Mouse (Mus musculus): ENCODE measurements around the gene Capn11. TPM values are rescaled to one million over a fixed set of nuclear protein-coding genes. Genes with fewer than 3 reads are reported as not detected.
"Not testable (repeated sequence)": the region's sequence is repeated elsewhere in the genome, so short reads cannot be mapped to it uniquely, and the experiment has no call there.

The Capn11 gene
- polyA plus RNA-seq, 1 experiment from 2014 or later: 0.33 TPM

- Histone ChIP-seq H3K27ac (replicated peaks) (no peak overlapping the region), H3K27me3 (replicated peaks) (peaks cover 9% of the 10 kb centered on the region; the same call in 1 of the 2 replicates), H3K4me1 (peaks cover 32% of the 10 kb centered on the region), H3K9ac (no peak overlapping the region), H3K4me2 (no peak overlapping the region), H3K9me3 (no peaks in the 10 kb centered on the region), H3K36me3 (no peaks in the 10 kb centered on the region), H3K4me3 (no peak overlapping the region)
- ATAC-seq (ENCODE audit: extremely low read depth, insufficient number of reproducible peaks, low FRiP score, low TSS enrichment): no peak
- 37% methylated on average over 3 of the region's 3 CpGs for WGBS
Measured at GRCm38 (mm10) chr17:45628160-45628559, 31.0 kb downstream of the Capn11 start.

GRCm38 (mm10) chr17:45626577-45627134 lies 32.5 kb downstream of the Capn11 start:
- no peak overlapping the region for H3K27ac ChIP-seq (replicated peaks)
- no peaks in the 10 kb centered on the region for H3K36me3 ChIP-seq
- peaks cover 32% of the 10 kb centered on the region for H3K4me1 ChIP-seq
- H3K9me3 ChIP-seq: no peaks in the 10 kb centered on the region
- peaks cover 9% of the 10 kb centered on the region; the same call in 1 of the 2 replicates for H3K27me3 ChIP-seq (replicated peaks)
- peak overlapping the region; percentile 44 for H3K9ac ChIP-seq
- 24% methylated on average over 15 of the region's 15 CpGs for WGBS
- 0 out of 2 replicates have a peak overlapping the region, but pooled peaks have one; percentile 2 for H3K4me3 ChIP-seq
- ATAC-seq (ENCODE audit: extremely low read depth, insufficient number of reproducible peaks, low FRiP score, low TSS enrichment): no peak
- H3K4me2 ChIP-seq: peak overlapping the region; percentile 55

DNA sequence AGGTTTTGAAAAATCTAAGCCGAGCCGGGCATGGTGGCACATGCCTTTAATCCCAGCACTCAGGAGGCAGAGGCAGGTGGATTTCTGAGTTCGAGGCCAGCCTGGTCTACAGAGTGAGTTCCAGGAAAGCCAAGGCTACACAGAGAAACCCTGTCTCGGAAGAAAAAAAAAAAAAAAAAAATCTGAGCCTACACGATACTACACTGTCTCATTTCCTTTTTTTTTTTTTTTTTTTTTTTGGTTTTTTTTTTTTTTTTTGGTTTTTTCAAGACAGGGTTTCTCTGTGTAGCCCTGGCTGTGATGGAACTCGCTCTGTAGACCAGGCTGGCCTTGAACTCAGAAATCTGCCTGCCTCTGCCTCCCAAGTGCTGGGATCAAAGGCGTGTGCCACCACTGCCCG lies 35.7 kb downstream of the Capn11 start:
- not testable (repeated sequence) for ATAC-seq (ENCODE audit: extremely low read depth, insufficient number of reproducible peaks, low FRiP score, low TSS enrichment); H3K36me3 ChIP-seq; H3K4me3 ChIP-seq; H3K27me3 ChIP-seq (replicated peaks); H3K9ac ChIP-seq; H3K9me3 ChIP-seq; H3K27ac ChIP-seq (replicated peaks); H3K4me2 ChIP-seq
- H3K4me1 ChIP-seq: peaks cover 27% of the 10 kb centered on the region
- 76% methylated on average over 8 of the region's 8 CpGs for WGBS

DNA sequence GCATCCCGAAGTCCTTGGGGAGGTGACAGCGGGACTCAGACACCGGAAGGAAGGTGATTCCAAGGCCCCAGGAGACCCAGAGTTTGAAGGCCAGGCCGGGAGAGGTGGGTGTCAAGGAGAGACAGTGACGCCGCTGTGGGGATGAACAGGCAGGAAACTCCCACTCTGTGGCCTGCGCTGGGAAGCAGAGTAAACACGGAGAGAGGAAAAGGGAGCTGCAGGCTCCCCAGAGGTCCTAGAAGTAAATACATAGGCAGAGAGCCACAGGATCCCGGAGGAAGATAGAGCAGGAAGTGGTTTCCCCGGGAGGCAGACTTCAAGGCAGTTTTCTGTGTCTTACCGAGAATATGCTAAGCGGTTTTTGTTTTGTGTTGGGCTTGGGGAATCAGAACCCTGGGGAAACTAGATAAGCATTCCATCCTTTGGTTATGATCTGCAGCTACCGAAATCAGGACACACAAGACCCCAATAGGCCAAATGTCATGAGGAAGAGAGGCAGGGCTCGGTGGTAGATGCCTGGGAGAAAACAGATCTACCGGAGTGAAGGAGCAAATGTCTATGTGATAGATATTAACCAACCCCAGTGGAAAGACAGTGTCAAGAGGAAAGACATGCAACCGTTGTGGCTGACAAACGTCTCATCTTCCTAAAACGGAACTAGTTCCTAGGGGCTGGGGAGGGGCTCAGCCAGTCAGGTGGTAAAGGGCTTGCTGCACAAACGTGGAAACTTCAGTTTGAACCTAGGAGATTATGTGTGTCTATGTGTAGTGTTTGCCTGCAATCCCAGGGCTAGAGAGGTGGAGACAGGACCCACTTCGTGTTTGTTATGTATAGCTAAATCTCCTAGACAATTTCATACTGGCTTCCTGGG lies 39.5 kb downstream of the Capn11 start:
- H3K27ac ChIP-seq (replicated peaks): peak overlapping the region; percentile 87
- ATAC-seq (ENCODE audit: extremely low read depth, insufficient number of reproducible peaks, low FRiP score, low TSS enrichment): no peak
- H3K9ac ChIP-seq: peak overlapping the region; percentile 71
- H3K4me2 ChIP-seq: peak overlapping the region; percentile 65
- H3K4me1 ChIP-seq: peaks cover 19% of the 10 kb centered on the region
- no peaks in the 10 kb centered on the region for H3K27me3 ChIP-seq (replicated peaks)
- H3K4me3 ChIP-seq: peak overlapping the region; percentile 36
- WGBS: 18% methylated on average over 20 of the region's 20 CpGs
- H3K9me3 ChIP-seq: no peaks in the 10 kb centered on the region
- no peaks in the 10 kb centered on the region for H3K36me3 ChIP-seq

DNA sequence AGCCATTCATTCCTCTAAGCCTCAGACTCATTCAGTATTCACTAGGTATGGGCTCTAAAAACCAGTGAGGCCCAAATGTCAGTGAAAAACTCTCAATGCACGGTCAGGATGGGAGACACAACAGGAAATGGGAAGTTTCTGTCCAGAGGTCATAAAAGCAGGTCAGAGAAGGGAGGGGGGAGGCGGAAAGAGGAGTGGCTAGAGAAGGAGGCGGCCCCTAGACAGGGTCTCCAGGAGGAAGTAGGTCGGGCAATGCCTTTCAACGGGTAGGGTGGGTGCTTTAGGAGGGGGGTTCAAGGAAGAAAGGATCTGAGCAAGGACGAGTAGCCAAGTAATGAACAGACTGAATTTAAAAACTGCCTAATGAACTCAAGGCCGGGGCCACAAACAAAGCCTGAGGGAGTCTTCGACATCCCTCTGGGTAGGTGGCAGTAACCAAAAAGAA lies 40.2 kb downstream of the Capn11 start:
- Histone ChIP-seq H3K4me2 (peak overlapping the region; percentile 65), H3K4me3 (peak overlapping the region; percentile 36), H3K36me3 (no peaks in the 10 kb centered on the region), H3K4me1 (peaks cover 19% of the 10 kb centered on the region), H3K27me3 (replicated peaks) (no peaks in the 10 kb centered on the region), H3K9me3 (no peaks in the 10 kb centered on the region), H3K27ac (replicated peaks) (peak overlapping the region; percentile 87), H3K9ac (peak overlapping the region; percentile 71)
- 21% methylated on average over 8 of the region's 8 CpGs for WGBS
- ATAC-seq (ENCODE audit: extremely low read depth, insufficient number of reproducible peaks, low FRiP score, low TSS enrichment): no peak

DNA sequence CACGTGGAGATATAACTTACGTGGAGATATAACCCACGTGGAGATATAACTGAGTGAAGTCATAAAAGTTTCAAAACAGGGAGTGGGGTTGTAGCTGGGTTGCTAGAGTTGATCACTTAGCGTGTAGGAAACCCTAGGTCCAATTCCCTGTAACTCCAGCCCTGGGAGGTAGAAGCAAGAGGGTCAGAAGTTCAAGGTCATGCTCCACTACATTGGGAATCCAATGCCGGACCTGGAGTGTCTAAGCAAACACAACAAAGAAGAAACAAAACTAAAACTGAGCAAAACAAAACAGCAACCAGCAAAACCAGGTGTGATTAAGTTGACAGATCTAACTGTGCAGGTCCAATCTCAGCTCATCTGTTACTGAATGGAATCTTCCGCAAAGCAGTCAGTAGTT lies 41.5 kb downstream of the Capn11 start:
- Histone ChIP-seq H3K36me3 (no peaks in the 10 kb centered on the region), H3K27ac (replicated peaks) (no peak overlapping the region), H3K4me3 (no peak overlapping the region), H3K9me3 (no peaks in the 10 kb centered on the region), H3K9ac (no peak overlapping the region), H3K4me2 (no peak overlapping the region), H3K27me3 (replicated peaks) (no peaks in the 10 kb centered on the region), H3K4me1 (peaks cover 19% of the 10 kb centered on the region)
- 81% methylated on average over 6 of the region's 6 CpGs for WGBS
- ATAC-seq (ENCODE audit: extremely low read depth, insufficient number of reproducible peaks, low FRiP score, low TSS enrichment): no peak

- WGBS: 79% methylated on average over 3 of the region's 3 CpGs
- peaks cover 19% of the 10 kb centered on the region for H3K4me1 ChIP-seq
- H3K9ac ChIP-seq: no peak overlapping the region
- no peak for ATAC-seq (ENCODE audit: extremely low read depth, insufficient number of reproducible peaks, low FRiP score, low TSS enrichment)
- H3K9me3 ChIP-seq: no peaks in the 10 kb centered on the region
- no peaks in the 10 kb centered on the region for H3K27me3 ChIP-seq (replicated peaks)
- no peak overlapping the region for H3K27ac ChIP-seq (replicated peaks)
- H3K4me3 ChIP-seq: no peak overlapping the region
- H3K36me3 ChIP-seq: no peaks in the 10 kb centered on the region
- no peak overlapping the region for H3K4me2 ChIP-seq
Measured at GRCm38 (mm10) chr17:45616679-45617078, 42.4 kb downstream of the Capn11 start.

GRCm38 (mm10) chr17:45616046-45616650 lies 43.0 kb downstream of the Capn11 start:
- Histone ChIP-seq H3K9me3 (no peaks in the 10 kb centered on the region), H3K36me3 (no peaks in the 10 kb centered on the region), H3K4me2 (no peak overlapping the region), H3K9ac (no peak overlapping the region), H3K27me3 (replicated peaks) (no peaks in the 10 kb centered on the region), H3K4me3 (no peak overlapping the region), H3K4me1 (peaks cover 21% of the 10 kb centered on the region), H3K27ac (replicated peaks) (no peak overlapping the region)
- ATAC-seq (ENCODE audit: extremely low read depth, insufficient number of reproducible peaks, low FRiP score, low TSS enrichment): no peak
- WGBS: 56% methylated on average over 4 of the region's 4 CpGs

GRCm38 (mm10) chr17:45612921-45613320 lies 46.2 kb downstream of the Capn11 start:
- Histone ChIP-seq H3K9me3 (no peaks in the 10 kb centered on the region), H3K4me3 (no peak overlapping the region), H3K36me3 (no peaks in the 10 kb centered on the region), H3K4me2 (no peak overlapping the region), H3K4me1 (peaks cover 15% of the 10 kb centered on the region), H3K27me3 (replicated peaks) (no peaks in the 10 kb centered on the region), H3K9ac (no peak overlapping the region), H3K27ac (replicated peaks) (no peak overlapping the region)
- no peak for ATAC-seq (ENCODE audit: extremely low read depth, insufficient number of reproducible peaks, low FRiP score, low TSS enrichment)
- 82% methylated on average over 7 of the region's 7 CpGs for WGBS

- no peak overlapping the region for H3K4me2 ChIP-seq
- no peaks in the 10 kb centered on the region for H3K27me3 ChIP-seq (replicated peaks)
- no peaks in the 10 kb centered on the region for H3K9me3 ChIP-seq
- H3K9ac ChIP-seq: no peak overlapping the region
- 70% methylated on average over 8 of the region's 8 CpGs for WGBS
- H3K4me3 ChIP-seq: no peak overlapping the region
- no peak overlapping the region for H3K27ac ChIP-seq (replicated peaks)
- ATAC-seq (ENCODE audit: extremely low read depth, insufficient number of reproducible peaks, low FRiP score, low TSS enrichment): no peak
- no peaks in the 10 kb centered on the region for H3K36me3 ChIP-seq
- H3K4me1 ChIP-seq: peaks cover 15% of the 10 kb centered on the region
Measured at GRCm38 (mm10) chr17:45612008-45612407, 47.1 kb downstream of the Capn11 start.

DNA sequence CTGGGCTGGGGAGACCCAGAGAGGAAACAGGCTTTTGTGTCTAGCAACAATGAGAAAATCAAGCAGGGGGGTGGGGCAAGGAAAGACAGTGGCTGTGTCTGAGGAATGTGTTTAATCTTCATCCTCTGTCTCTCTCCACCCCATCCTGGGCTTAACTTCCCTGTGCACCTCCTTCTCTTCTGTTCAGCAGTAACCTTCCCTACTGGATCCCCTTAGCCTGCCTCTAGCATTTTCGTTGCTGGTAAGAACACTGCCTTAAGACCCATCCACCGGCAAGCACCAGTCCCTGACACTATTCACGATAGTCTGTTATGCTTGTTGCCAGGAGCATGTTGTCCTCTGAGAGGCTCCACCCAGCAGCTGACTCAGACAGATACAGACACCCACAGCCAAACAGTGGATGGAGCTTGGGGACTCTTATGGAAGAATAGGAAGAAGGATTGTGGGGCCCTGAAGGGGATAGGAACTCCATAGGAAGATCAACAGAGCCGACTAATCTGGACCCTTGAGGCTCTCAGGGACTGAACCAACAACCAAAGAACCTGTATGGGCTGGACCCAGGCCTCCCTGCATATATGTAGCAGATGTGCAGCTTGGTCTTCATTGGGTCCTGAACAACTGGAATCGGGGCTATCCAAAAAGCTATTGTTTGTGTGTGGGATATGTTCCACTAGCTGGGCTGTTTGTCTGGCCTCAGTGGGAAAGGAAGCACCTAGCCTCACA lies 48.8 kb downstream of the Capn11 start:
- Histone ChIP-seq H3K9me3 (no peaks in the 10 kb centered on the region), H3K36me3 (no peaks in the 10 kb centered on the region), H3K4me2 (peak overlapping the region; percentile 30), H3K9ac (0 out of 2 replicates have a peak overlapping the region, but pooled peaks have one; percentile 47), H3K27me3 (replicated peaks) (no peaks in the 10 kb centered on the region), H3K4me1 (peaks cover 15% of the 10 kb centered on the region), H3K27ac (replicated peaks) (peak overlapping the region; percentile 73), H3K4me3 (no peak overlapping the region)
- 23% methylated on average over 5 of the region's 5 CpGs for WGBS
- peak; percentile 37; the same call in 1 of the 2 replicates for ATAC-seq (ENCODE audit: extremely low read depth, insufficient number of reproducible peaks, low FRiP score, low TSS enrichment)
